8 mouse cellular contexts compared by ENCODE assay signal in genomic region chr17:56185281-56186141, GRCm38 (mm10). TPM values are rescaled to one million over a fixed set of nuclear protein-coding genes. Genes with fewer than 3 reads are reported as not detected.
DNase-seq lines count a peak whose midpoint lies in the region; ATAC-seq and TF ChIP-seq lines count a peak whose summit lies in the region.

No protein-coding gene starts in this region.

- TF ChIP-seq POLR2A in heart, adult 2 months (IDR thresholded peaks at IDR 0.05; ENCODE audit: insufficient read depth, low read depth, low read length), result peak; percentile 30
- no peak for TF ChIP-seq POLR2A in thymus, adult 2 months (IDR thresholded peaks at IDR 0.05; ENCODE audit: control insufficient read depth, extremely low read depth, insufficient read depth, low read length, poor library complexity)

- no peak overlapping the region; the same call in 1 of the 2 replicates for H3K4me3 ChIP-seq in layer of hippocampus, adult 2 months
- no peak overlapping the region for H3K4me3 ChIP-seq in brown adipose tissue, adult 24 weeks (ENCODE audit: insufficient read depth, low read depth, low read length)
- no peak overlapping the region for H3K4me3 ChIP-seq in heart, adult 2 months
- H3K4me3 ChIP-seq in liver, embryonic 15.5 days (replicated peaks), result no peak overlapping the region
- no peak overlapping the region for H3K4me3 ChIP-seq in thymus, adult 2 months (ENCODE audit: control insufficient read depth, insufficient read depth, low read length)

- no peaks in the 10 kb centered on the region for H3K9me3 ChIP-seq in liver, embryonic 15.5 days (replicated peaks)

- no peaks in the 10 kb centered on the region for H3K36me3 ChIP-seq in heart, adult 2 months (ENCODE audit: control insufficient read depth, insufficient read depth, low read length)
- H3K36me3 ChIP-seq in liver, embryonic 15.5 days (replicated peaks), result peaks cover 57% of the 10 kb centered on the region
- peaks cover 5% of the 10 kb centered on the region; the same call in 1 of the 2 replicates for H3K36me3 ChIP-seq in thymus, adult 2 months (ENCODE audit: control insufficient read depth, insufficient read depth, low read length)

- no peak overlapping the region for H3K4me2 ChIP-seq in liver, embryonic 15.5 days

- H3K27ac ChIP-seq in layer of hippocampus, adult 2 months, result peak overlapping the region; percentile 85
- H3K27ac ChIP-seq in brown adipose tissue, adult 24 weeks (replicated peaks; ENCODE audit: low read depth, low read length), result peak overlapping the region; percentile 28; the same call in 1 of the 2 replicates
- peak overlapping the region; percentile 85 for H3K27ac ChIP-seq in heart, adult 2 months
- 0 out of 2 replicates have a peak overlapping the region, but pooled peaks have one; percentile 11 for H3K27ac ChIP-seq in liver, embryonic 15.5 days (replicated peaks)
- H3K27ac ChIP-seq in thymus, adult 2 months (ENCODE audit: control insufficient read depth, insufficient read depth, low read length), result no peak overlapping the region

- intact Hi-C loops in heart, adult 2 months (cut with DNase I), result no loop called here

- H3K9ac ChIP-seq in heart, adult 2 months (ENCODE audit: low read depth, low read length), result peak overlapping the region; percentile 8; the same call in 1 of the 2 replicates
- no peak overlapping the region for H3K9ac ChIP-seq in liver, embryonic 15.5 days

- 22% methylated on average over 11 of the region's 11 CpGs for WGBS in heart, adult 2 months
- WGBS in liver, embryonic 15.5 days (ENCODE audit: insufficient replicate concordance), result 55% methylated on average over 11 of the region's 11 CpGs
- 91% methylated on average over 11 of the region's 11 CpGs for WGBS in thymus, adult 2 months

- H3K79me2 ChIP-seq in heart, adult 2 months (replicated peaks; ENCODE audit: control insufficient read depth, insufficient read depth, low read length), result no peaks in the 10 kb centered on the region

- ATAC-seq in liver, embryonic 15.5 days (ENCODE audit: insufficient read depth), result no peak

- DNase-seq in layer of hippocampus, adult 2 months (ENCODE audit: low spot score in 2 of 2), result no peak
- DNase-seq in layer of hippocampus, adult 9-10 months (ENCODE audit: low spot score), result no peak
- peak; percentile 76 to 82 for DNase-seq in heart, adult 2 months
- peak; percentile 75 for DNase-seq in kidney, adult 11 months
- peak; percentile 37 for DNase-seq in ovary, postnatal 14 days (ENCODE audit: low spot score)
- no peak for DNase-seq in thymus, adult 2 months

- 0 out of 2 replicates have a peak, but pooled peaks cover 2% of the 10 kb centered on the region for H3K4me1 ChIP-seq in brown adipose tissue, adult 24 weeks (ENCODE audit: control insufficient read depth, insufficient read depth, insufficient read length, low read length)
- peaks cover 6% of the 10 kb centered on the region; the same call in 1 of the 2 replicates for H3K4me1 ChIP-seq in heart, adult 2 months (ENCODE audit: control insufficient read depth, insufficient read depth, low read length)
- peaks cover 38% of the 10 kb centered on the region for H3K4me1 ChIP-seq in liver, embryonic 15.5 days (replicated peaks)
- H3K4me1 ChIP-seq in thymus, adult 2 months (replicated peaks; ENCODE audit: control insufficient read depth, insufficient read depth, low read length), result peaks cover 8% of the 10 kb centered on the region

- 0 out of 2 replicates have a peak, but pooled peaks have one; percentile 32 for TF ChIP-seq EP300 in heart, adult 2 months (IDR thresholded peaks at IDR 0.05; ENCODE audit: insufficient read depth, low read depth, low read length)

- H3K27me3 ChIP-seq in heart, adult 2 months (ENCODE audit: control insufficient read depth, insufficient read depth, low read length), result no peaks in the 10 kb centered on the region
- no peaks in the 10 kb centered on the region for H3K27me3 ChIP-seq in liver, embryonic 15.5 days
- H3K27me3 ChIP-seq in thymus, adult 2 months (ENCODE audit: control insufficient read depth, insufficient read depth, low read length), result no peaks in the 10 kb centered on the region

- TF ChIP-seq CTCF in layer of hippocampus, adult 2 months (conservative IDR thresholded peaks at IDR 0.05), result no peak
- no peak for TF ChIP-seq CTCF in heart, adult 2 months (IDR thresholded peaks at IDR 0.05)
- TF ChIP-seq CTCF in thymus, adult 2 months (IDR thresholded peaks at IDR 0.05; ENCODE audit: borderline replicate concordance, control insufficient read depth, extremely low read depth, insufficient read depth, low read length, poor library complexity), result no peak

RNA-seq across cellular contexts. Expression of gene Mydgf, which starts 1.8 kb away (rescaled TPM):
- total RNA-seq in layer of hippocampus, adult 2 months (2021), result 10 to 100 TPM; 40.6 to 41.1 TPM
- polyA plus RNA-seq in brown adipose tissue, adult 24 weeks (2012; ENCODE audit: insufficient read depth, insufficient read length, missing spikeins), result 30.8 and 30.9 TPM in 2 replicates
- total RNA-seq in heart, adult 2 months (2021), result 10 to 100 TPM; 25.4 to 28.3 TPM
- polyA plus RNA-seq in heart, adult 2 months (2012; rRNA removed), result 26.0 and 29.1 TPM in 2 replicates
- 58.6 and 66.4 TPM in 2 replicates for polyA plus RNA-seq in liver, embryonic 15.5 days (2015; fragmentation: Nextera tagmentation; extraction: Ambion mirVana)
- polyA plus RNA-seq in thymus, adult 2 months (2012; rRNA removed), result 57.4 and 62.3 TPM in 2 replicates

RNA-seq across cellular contexts. Expression of gene Tnfaip8l1, which starts 23.2 kb away (rescaled TPM):
- 1 to 10 TPM; 5.4 to 7.0 TPM for total RNA-seq in layer of hippocampus, adult 2 months (2021)
- 0.36 and 1.4 TPM in 2 replicates for polyA plus RNA-seq in brown adipose tissue, adult 24 weeks (2012; ENCODE audit: insufficient read depth, insufficient read length, missing spikeins)
- total RNA-seq in heart, adult 2 months (2021), result 1 to 10 TPM; 1.1 to 1.7 TPM
- polyA plus RNA-seq in heart, adult 2 months (2012; rRNA removed), result 3.6 and 4.5 TPM in 2 replicates
- polyA plus RNA-seq in liver, embryonic 15.5 days (2015; fragmentation: Nextera tagmentation; extraction: Ambion mirVana), result 2.7 and 3.1 TPM in 2 replicates
- polyA plus RNA-seq in thymus, adult 2 months (2012; rRNA removed), result 21.6 and 26.8 TPM in 2 replicates

RNA-seq across cellular contexts. Expression of gene Dpp9, which starts 33.2 kb away (rescaled TPM):
- total RNA-seq in layer of hippocampus, adult 2 months (2021), result 10 to 100 TPM; 65.3 to 66.1 TPM
- polyA plus RNA-seq in brown adipose tissue, adult 24 weeks (2012; ENCODE audit: insufficient read depth, insufficient read length, missing spikeins), result 7.7 and 9.2 TPM in 2 replicates
- 10 to 100 TPM; 40.4 to 41.4 TPM for total RNA-seq in heart, adult 2 months (2021)
- 38.6 and 43.4 TPM in 2 replicates for polyA plus RNA-seq in heart, adult 2 months (2012; rRNA removed)
- polyA plus RNA-seq in liver, embryonic 15.5 days (2015; fragmentation: Nextera tagmentation; extraction: Ambion mirVana), result 19.6 and 22.9 TPM in 2 replicates
- polyA plus RNA-seq in thymus, adult 2 months (2012; rRNA removed), result 85.6 and 95.2 TPM in 2 replicates

RNA-seq across cellular contexts. Expression of gene Sema6b, which starts 45.4 kb away (rescaled TPM):
- 100 to 1,000 TPM; 125 to 133 TPM for total RNA-seq in layer of hippocampus, adult 2 months (2021)
- 1.9 and 5.0 TPM in 2 replicates for polyA plus RNA-seq in brown adipose tissue, adult 24 weeks (2012; ENCODE audit: insufficient read depth, insufficient read length, missing spikeins)
- total RNA-seq in heart, adult 2 months (2021), result 10 to 100 TPM in 1 of 2 experiments, 1 to 10 TPM in 1; 8.9 to 12.6 TPM
- polyA plus RNA-seq in heart, adult 2 months (2012; rRNA removed), result 5.3 and 8.6 TPM in 2 replicates
- 0.81 and 1.3 TPM in 2 replicates for polyA plus RNA-seq in liver, embryonic 15.5 days (2015; fragmentation: Nextera tagmentation; extraction: Ambion mirVana)
- polyA plus RNA-seq in thymus, adult 2 months (2012; rRNA removed), result 3.8 and 4.9 TPM in 2 replicates

Comparison
In these comparisons a context has a peak if more than half of its experiments do, and no peak if none do; other contexts are left out.
1. DNase-seq: peak in heart, adult 2 months (2 of 2), kidney, adult 11 months (single experiment) and ovary, postnatal 14 days (single experiment); none in layer of hippocampus, adult 2 months (0 of 2), layer of hippocampus, adult 9-10 months (single experiment) and thymus, adult 2 months (single experiment).